Mouse (Mus musculus): ENCODE measurements at regions not wholly inside any gene's neighbourhood (a gene's known extent, or its start where the extent isn't known, plus 50 kb on each side); places are given as distances from the start of the nearest gene placed in this dataset.

DNA sequence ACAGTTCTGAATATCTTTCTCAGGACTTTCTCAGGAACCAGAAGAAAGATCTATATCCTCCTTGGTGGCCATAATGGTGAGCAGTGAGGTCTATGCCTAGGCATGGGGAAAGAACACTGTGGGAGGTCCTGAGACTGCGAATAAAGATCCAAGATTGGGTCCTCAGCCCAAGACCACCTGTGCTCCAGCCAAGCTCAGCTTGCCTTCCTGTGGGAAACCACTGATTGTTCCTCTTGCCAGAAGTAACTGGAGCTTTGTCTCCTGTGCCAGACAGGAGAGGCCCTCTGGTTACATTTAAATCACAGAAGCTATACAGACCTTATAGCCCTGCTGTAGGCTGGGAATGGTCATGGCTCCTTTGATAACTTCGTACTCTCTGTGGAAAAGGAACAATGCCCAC lies 148.8 kb upstream of the Sh3bp4 start:
- 81% methylated on average over 2 of the region's 2 CpGs for WGBS
- Histone ChIP-seq H3K27ac (ENCODE audit: low read depth, low read length) (no peak overlapping the region), H3K9me3 (ENCODE audit: control insufficient read depth, low read length) (no peaks in the 10 kb centered on the region), H3K9ac (ENCODE audit: low read length) (no peak overlapping the region), H3K4me3 (ENCODE audit: low read depth, low read length) (no peak overlapping the region), H3K27me3 (ENCODE audit: control insufficient read depth, insufficient read depth, low read length) (no peaks in the 10 kb centered on the region), H3K36me3 (ENCODE audit: control insufficient read depth, insufficient read depth, low read length) (no peaks in the 10 kb centered on the region), H3K4me2 (no peak overlapping the region), H3K4me1 (ENCODE audit: control insufficient read depth, insufficient read depth, low read length) (0 out of 2 replicates have a peak, but pooled peaks cover 3% of the 10 kb centered on the region)
- ATAC-seq (ENCODE audit: low FRiP score), result no peak
- DNase-seq (ENCODE audit: low spot score, missing footprints), result no peak

DNA sequence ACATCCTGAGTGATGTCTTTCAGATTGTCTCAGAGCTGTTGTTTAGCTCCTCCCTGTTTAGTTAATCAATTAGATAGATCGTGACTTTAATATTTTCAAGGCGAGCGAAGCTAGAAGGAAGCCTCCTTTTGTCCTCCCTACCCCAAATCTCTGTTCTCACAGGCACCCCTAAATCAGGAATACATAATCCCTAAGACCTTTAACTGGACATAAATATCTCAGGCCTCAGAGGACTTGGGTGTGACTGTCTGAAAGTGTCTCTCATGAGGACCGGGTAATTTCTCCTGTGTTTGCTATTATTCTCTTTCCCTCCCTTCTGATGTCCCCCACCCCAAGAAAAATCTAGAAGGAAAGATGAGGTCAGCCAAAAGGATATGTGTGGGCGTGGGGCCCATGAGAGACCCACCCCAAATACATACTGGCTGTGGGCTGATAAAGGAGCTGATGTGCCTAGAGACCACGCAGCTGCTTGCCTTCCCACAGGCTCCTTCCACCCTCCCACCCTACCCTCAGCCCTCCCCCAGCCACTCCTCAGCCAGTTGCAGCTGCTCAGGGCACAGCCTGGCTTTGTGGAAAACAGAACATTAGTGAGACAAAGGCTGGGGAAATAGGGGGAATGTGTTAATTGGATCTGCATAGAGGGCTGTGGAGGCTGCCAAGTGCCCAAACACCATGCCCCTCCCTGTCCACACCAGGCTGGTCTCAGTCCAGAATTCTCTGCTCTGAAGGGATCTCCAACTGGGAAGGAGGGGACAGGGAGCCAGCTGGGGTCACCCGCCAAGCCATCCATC lies 146.2 kb upstream of the Sh3bp4 start:
- WGBS, result 55% methylated on average over 7 of the region's 7 CpGs
- no peak overlapping the region for H3K9ac ChIP-seq (ENCODE audit: low read length)

DNA sequence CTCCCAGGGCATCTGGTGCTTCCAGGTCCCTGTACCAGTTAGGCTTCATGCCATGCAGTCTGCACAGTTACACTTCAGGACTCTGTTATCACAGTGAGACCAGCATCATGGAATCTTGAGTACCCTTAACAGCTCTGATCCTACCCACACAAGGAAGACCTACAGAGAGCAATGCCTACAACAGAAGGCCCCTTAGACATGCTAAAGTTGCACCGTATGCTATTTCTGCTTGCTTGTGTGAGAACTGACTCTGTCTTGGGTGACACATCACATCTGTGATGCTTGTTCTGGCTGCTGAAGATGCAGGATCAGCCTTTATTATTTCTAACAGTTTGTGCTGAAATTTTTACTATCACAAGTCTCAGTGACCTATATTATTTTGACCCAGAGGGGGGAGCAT lies 135.0 kb upstream of the Sh3bp4 start:
- Histone ChIP-seq H3K27me3 (ENCODE audit: control insufficient read depth, insufficient read depth, low read length) (no peaks in the 10 kb centered on the region), H3K4me1 (ENCODE audit: control insufficient read depth, insufficient read depth, low read length) (no peaks in the 10 kb centered on the region), H3K9ac (ENCODE audit: low read length) (no peak overlapping the region), H3K36me3 (ENCODE audit: control insufficient read depth, insufficient read depth, low read length) (no peaks in the 10 kb centered on the region), H3K9me3 (ENCODE audit: control insufficient read depth, low read length) (no peaks in the 10 kb centered on the region), H3K4me3 (ENCODE audit: low read depth, low read length) (no peak overlapping the region), H3K4me2 (no peak overlapping the region), H3K27ac (ENCODE audit: low read depth, low read length) (no peak overlapping the region)
- ATAC-seq (ENCODE audit: low FRiP score), result no peak
- WGBS, result 80% methylated on average over 1 of the region's 1 CpGs
- DNase-seq (ENCODE audit: low spot score, missing footprints), result no peak

More for the DNA sequence above, 146.2 kb upstream of the Sh3bp4 start:
- H3K4me3 ChIP-seq (ENCODE audit: low read depth, low read length), result no peak overlapping the region
- no peaks in the 10 kb centered on the region for H3K27me3 ChIP-seq (ENCODE audit: control insufficient read depth, insufficient read depth, low read length)
- 0 out of 2 replicates have a peak, but pooled peaks cover 3% of the 10 kb centered on the region for H3K4me1 ChIP-seq (ENCODE audit: control insufficient read depth, insufficient read depth, low read length)
- ATAC-seq (ENCODE audit: low FRiP score) (peak; percentile 82; the same call in 1 of the 2 replicates), DNase-seq (ENCODE audit: low spot score, missing footprints) (no peak)
- no peaks in the 10 kb centered on the region for H3K9me3 ChIP-seq (ENCODE audit: control insufficient read depth, low read length)
- no peak overlapping the region for H3K27ac ChIP-seq (ENCODE audit: low read depth, low read length)
- no peaks in the 10 kb centered on the region for H3K36me3 ChIP-seq (ENCODE audit: control insufficient read depth, insufficient read depth, low read length)
- no peak overlapping the region for H3K4me2 ChIP-seq

DNA sequence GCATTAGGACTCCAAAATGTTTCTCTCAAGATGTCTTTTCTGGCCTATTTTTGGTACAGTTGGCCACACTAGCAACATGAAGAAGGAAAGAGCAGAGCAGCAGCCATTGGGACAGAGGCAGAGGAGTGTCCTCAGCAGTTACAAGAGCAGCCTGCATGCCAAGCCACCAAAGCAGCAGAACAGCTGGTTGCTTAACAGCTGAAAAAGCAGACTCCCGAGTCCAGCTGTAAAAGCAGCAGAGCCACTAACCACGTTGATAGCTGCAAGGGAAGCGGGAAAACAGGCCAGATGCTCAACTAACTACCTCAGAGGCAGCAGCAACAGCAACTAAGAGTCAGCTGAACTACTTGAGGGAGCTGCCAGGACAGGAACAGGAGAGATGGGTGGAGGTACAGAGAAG lies 134.4 kb upstream of the Sh3bp4 start:
- no peak overlapping the region for H3K27ac ChIP-seq (ENCODE audit: low read depth, low read length)
- H3K27me3 ChIP-seq (ENCODE audit: control insufficient read depth, insufficient read depth, low read length), result no peaks in the 10 kb centered on the region
- no peak for ATAC-seq (ENCODE audit: low FRiP score)
- no peak overlapping the region for H3K4me3 ChIP-seq (ENCODE audit: low read depth, low read length)
- H3K4me2 ChIP-seq, result no peak overlapping the region
- no peak for DNase-seq (ENCODE audit: low spot score, missing footprints)
- H3K36me3 ChIP-seq (ENCODE audit: control insufficient read depth, insufficient read depth, low read length), result no peaks in the 10 kb centered on the region
- no peaks in the 10 kb centered on the region for H3K9me3 ChIP-seq (ENCODE audit: control insufficient read depth, low read length)
- no peak overlapping the region for H3K9ac ChIP-seq (ENCODE audit: low read length)
- no peaks in the 10 kb centered on the region for H3K4me1 ChIP-seq (ENCODE audit: control insufficient read depth, insufficient read depth, low read length)
- WGBS, result 79% methylated on average over 3 of the region's 3 CpGs

DNA sequence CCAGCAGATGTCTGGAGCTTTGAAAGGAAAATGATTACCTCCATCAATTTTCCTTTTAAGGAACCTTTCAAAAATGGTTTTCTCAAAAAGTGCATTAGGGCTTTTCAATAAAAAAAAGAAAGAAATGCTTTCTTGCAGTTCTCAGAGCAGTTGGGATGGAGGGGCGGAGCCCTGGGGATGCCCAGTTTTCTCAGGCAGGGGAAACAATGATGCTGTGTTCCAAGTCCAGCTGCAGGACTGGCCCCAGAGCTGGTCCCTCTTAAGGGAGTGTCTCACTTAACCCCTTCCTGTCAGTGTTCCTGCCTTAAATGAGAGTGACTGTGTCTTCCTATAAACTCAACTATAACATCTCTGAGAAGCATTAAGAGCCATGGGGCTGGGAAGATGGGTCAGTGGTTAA lies 132.9 kb upstream of the Sh3bp4 start:
- no peak overlapping the region for H3K9ac ChIP-seq (ENCODE audit: low read length)
- no peaks in the 10 kb centered on the region for H3K27me3 ChIP-seq (ENCODE audit: control insufficient read depth, insufficient read depth, low read length)
- no peak overlapping the region for H3K27ac ChIP-seq (ENCODE audit: low read depth, low read length)
- DNase-seq (ENCODE audit: low spot score, missing footprints) (no peak), ATAC-seq (ENCODE audit: low FRiP score) (no peak)
- H3K36me3 ChIP-seq (ENCODE audit: control insufficient read depth, insufficient read depth, low read length), result no peaks in the 10 kb centered on the region
- H3K4me3 ChIP-seq (ENCODE audit: low read depth, low read length), result no peak overlapping the region
- no peaks in the 10 kb centered on the region for H3K4me1 ChIP-seq (ENCODE audit: control insufficient read depth, insufficient read depth, low read length)
- H3K9me3 ChIP-seq (ENCODE audit: control insufficient read depth, low read length), result no peaks in the 10 kb centered on the region
- 80% methylated on average over 1 of the region's 1 CpGs for WGBS
- no peak overlapping the region for H3K4me2 ChIP-seq

DNA sequence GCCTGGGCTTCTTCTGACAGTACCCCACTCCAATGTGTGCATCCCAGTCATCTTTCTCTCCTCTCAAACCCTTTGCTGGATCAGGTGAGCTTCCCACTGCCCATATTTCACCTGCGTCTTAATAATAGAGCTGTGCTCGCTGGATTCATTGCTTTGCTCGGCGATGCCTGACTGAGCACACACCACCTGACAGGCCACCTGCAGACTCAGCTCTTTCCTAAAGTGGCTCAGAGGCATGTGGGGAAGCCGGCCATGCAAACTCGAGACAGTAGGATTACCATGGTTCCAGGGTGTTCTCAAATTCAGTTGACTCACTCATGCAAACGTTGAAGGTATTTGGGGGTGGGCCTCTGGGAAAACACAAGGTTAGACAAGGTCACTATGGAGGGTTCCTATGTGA lies 131.8 kb upstream of the Sh3bp4 start:
- Histone ChIP-seq H3K4me2 (no peak overlapping the region), H3K9ac (ENCODE audit: low read length) (no peak overlapping the region), H3K27me3 (ENCODE audit: control insufficient read depth, insufficient read depth, low read length) (no peaks in the 10 kb centered on the region), H3K4me1 (ENCODE audit: control insufficient read depth, insufficient read depth, low read length) (no peaks in the 10 kb centered on the region), H3K27ac (ENCODE audit: low read depth, low read length) (no peak overlapping the region), H3K36me3 (ENCODE audit: control insufficient read depth, insufficient read depth, low read length) (no peaks in the 10 kb centered on the region), H3K9me3 (ENCODE audit: control insufficient read depth, low read length) (no peaks in the 10 kb centered on the region), H3K4me3 (ENCODE audit: low read depth, low read length) (no peak overlapping the region)
- ATAC-seq (ENCODE audit: low FRiP score) (no peak), DNase-seq (ENCODE audit: low spot score, missing footprints) (peak; percentile 44)
- WGBS, result 64% methylated on average over 7 of the region's 7 CpGs

DNA sequence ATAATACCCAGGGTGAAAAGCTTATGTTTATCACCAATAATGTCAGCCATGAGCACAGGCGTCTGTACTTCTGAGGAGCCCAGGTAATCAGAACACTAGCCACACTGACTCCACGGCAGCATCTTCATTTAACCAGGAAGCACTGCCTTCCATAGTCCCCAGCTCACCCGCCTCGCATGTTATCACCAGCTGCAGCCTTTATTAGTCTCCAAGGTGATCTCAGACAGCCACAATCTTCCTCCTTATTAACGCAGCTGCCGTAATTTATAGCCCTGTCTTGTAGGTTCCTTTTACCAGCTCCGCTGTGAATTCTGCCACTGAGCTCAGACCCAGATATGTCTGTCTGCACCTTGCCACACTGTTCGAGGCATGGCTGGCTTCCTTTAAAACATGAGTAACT lies 127.2 kb upstream of the Sh3bp4 start:
- ATAC-seq (ENCODE audit: low FRiP score), result no peak
- no peaks in the 10 kb centered on the region for H3K36me3 ChIP-seq (ENCODE audit: control insufficient read depth, insufficient read depth, low read length)
- whole genome bisulfite sequencing, result 88% methylated on average over 8 of the region's 8 CpGs
- H3K9me3 ChIP-seq (ENCODE audit: control insufficient read depth, low read length), result no peaks in the 10 kb centered on the region
- H3K27me3 ChIP-seq (ENCODE audit: control insufficient read depth, insufficient read depth, low read length), result no peaks in the 10 kb centered on the region
- H3K9ac ChIP-seq (ENCODE audit: low read length), result no peak overlapping the region
- DNase-seq (ENCODE audit: low spot score, missing footprints), result peak; percentile 12
- H3K4me1 ChIP-seq (ENCODE audit: control insufficient read depth, insufficient read depth, low read length), result no peaks in the 10 kb centered on the region
- no peak overlapping the region for H3K27ac ChIP-seq (ENCODE audit: low read depth, low read length)
- no peak overlapping the region for H3K4me2 ChIP-seq
- no peak overlapping the region for H3K4me3 ChIP-seq (ENCODE audit: low read depth, low read length)

DNA sequence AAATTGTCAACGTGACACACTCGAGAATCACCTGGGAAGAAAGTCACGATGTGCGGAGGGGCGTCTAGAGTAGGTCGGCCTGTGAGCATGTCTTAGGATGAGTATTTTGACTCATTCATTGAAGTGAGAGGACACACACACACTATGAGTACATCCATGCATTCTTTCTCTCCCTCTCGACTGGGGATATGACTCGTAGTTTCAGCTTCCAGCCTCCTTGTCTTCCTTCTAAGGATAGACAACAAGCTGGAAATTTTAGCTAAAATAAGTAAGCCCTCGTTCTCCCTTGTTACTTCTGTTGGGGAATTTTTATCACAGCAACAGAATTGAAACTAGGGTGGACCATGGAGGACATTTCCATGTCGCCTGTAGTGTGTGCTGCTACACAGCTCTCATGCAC lies 124.3 kb upstream of the Sh3bp4 start:
- WGBS, result 89% methylated on average over 10 of the region's 10 CpGs

DNA sequence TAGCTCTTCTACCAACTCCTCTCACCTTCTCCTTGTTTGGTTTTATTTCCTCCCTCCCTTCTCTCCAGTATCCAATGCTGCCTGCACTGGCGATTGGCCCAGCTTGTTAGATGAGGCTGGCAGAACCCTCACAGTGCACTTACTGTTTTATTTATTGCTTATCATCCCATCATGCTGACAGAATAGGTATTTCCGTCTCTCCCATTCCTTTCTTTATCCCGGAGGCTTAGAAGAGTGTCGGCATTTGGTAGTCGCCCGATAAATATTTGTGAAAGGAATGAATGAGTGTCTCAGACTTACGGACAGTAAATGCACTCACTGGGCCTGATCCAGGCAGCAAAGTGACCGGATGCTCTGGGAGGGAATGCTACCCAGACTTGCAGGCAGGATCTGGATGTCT lies 123.8 kb upstream of the Sh3bp4 start:
- WGBS, result 90% methylated on average over 8 of the region's 8 CpGs
- Histone ChIP-seq H3K4me1 (ENCODE audit: control insufficient read depth, insufficient read depth, low read length) (no peaks in the 10 kb centered on the region), H3K9me3 (ENCODE audit: control insufficient read depth, low read length) (no peaks in the 10 kb centered on the region; the same call in 1 of the 2 replicates), H3K27me3 (ENCODE audit: control insufficient read depth, insufficient read depth, low read length) (no peaks in the 10 kb centered on the region), H3K4me2 (no peak overlapping the region), H3K9ac (ENCODE audit: low read length) (no peak overlapping the region), H3K27ac (ENCODE audit: low read depth, low read length) (no peak overlapping the region), H3K36me3 (ENCODE audit: control insufficient read depth, insufficient read depth, low read length) (no peaks in the 10 kb centered on the region), H3K4me3 (ENCODE audit: low read depth, low read length) (no peak overlapping the region)
- no peak for ATAC-seq (ENCODE audit: low FRiP score)
- DNase-seq (ENCODE audit: low spot score, missing footprints), result peak; percentile 19

More for the DNA sequence above, 124.3 kb upstream of the Sh3bp4 start:
- ATAC-seq (ENCODE audit: low FRiP score) (no peak), DNase-seq (ENCODE audit: low spot score, missing footprints) (no peak)
- Histone ChIP-seq H3K9me3 (ENCODE audit: control insufficient read depth, low read length) (no peaks in the 10 kb centered on the region; the same call in 1 of the 2 replicates), H3K27me3 (ENCODE audit: control insufficient read depth, insufficient read depth, low read length) (no peaks in the 10 kb centered on the region), H3K4me1 (ENCODE audit: control insufficient read depth, insufficient read depth, low read length) (no peaks in the 10 kb centered on the region), H3K9ac (ENCODE audit: low read length) (no peak overlapping the region), H3K4me2 (no peak overlapping the region), H3K27ac (ENCODE audit: low read depth, low read length) (no peak overlapping the region), H3K4me3 (ENCODE audit: low read depth, low read length) (no peak overlapping the region), H3K36me3 (ENCODE audit: control insufficient read depth, insufficient read depth, low read length) (no peaks in the 10 kb centered on the region)
